Mouse (Mus musculus) midbrain, embryonic 16.5 days (tissue): ENCODE data around the gene Ccnq. TPM values are rescaled to one million over a fixed set of nuclear protein-coding genes. Genes with fewer than 3 reads are reported as not detected.

Source experiments
- microRNA-seq: library from miRNA; unstranded; fragments of <30 nt; microRNA quantifications from one replicate; pipeline ENCODE4, GENCODE M21; 2017
- polyA plus RNA-seq: library from polyadenylated mRNA; unstranded; fragments of >200 nt; fragmentation: Nextera tagmentation; extraction: Ambion mirVana; gene quantifications from 2 replicates; pipeline ENCODE4 v1.2.1, GENCODE M21; 2015

Ccnq gene
- polyA plus RNA-seq, 1 experiment from 2014 or later: 27.8 TPM

Small RNA genes lying within 50 kb of the gene (microRNA-seq; reads per million reads assigned to microRNA genes)
- not detected for gene Gm23840

Other genes starting within 250 kb of the Ccnq start
- 0.14 TPM in 1 of 2 replicates, not detected in the other for gene Sebox, start 248.3 kb downstream of the Ccnq start, polyA plus RNA-seq
- 95.5 and 96.6 TPM in 2 replicates for gene Tmem199, start 239.6 kb downstream of the Ccnq start, polyA plus RNA-seq
- gene Poldip2, start 239.5 kb downstream of the Ccnq start, polyA plus RNA-seq: 176 and 184 TPM in 2 replicates
- gene Tnfaip1, start 215.4 kb downstream of the Ccnq start, polyA plus RNA-seq: 67.7 and 68.8 TPM in 2 replicates
- gene Ift20, start 215.4 kb downstream of the Ccnq start, polyA plus RNA-seq: 130 and 137 TPM in 2 replicates
- 33.8 and 41.7 TPM in 2 replicates for gene Tmem97, start 201.0 kb downstream of the Ccnq start, polyA plus RNA-seq
- gene Nlk, start 54.4 kb downstream of the Ccnq start, polyA plus RNA-seq: 26.2 and 27.7 TPM in 2 replicates
- 40.6 and 47.9 TPM in 2 replicates for gene Lyrm9, start 74.9 kb upstream of the Ccnq start, polyA plus RNA-seq
- gene Nos2, start 169.1 kb upstream of the Ccnq start, polyA plus RNA-seq: 0.87 and 1.1 TPM in 2 replicates
- gene Lgals9, start 233.2 kb upstream of the Ccnq start, polyA plus RNA-seq: 7.6 and 8.0 TPM in 2 replicates